Mouse (Mus musculus) cerebellum, adult 11 months (tissue): ENCODE results near the gene Togaram1.
A peak's percentile ranks its signal among the peaks of the same experiment; 100 is the strongest.

Source experiments
- DNase-seq: peaks from one replicate; pipeline ENCODE4 v3.0.0; 2022

Gene Togaram1

GRCm38 (mm10) chr12:64965124-64966026 is at the start of gene Togaram1, which contains the start of gene Klhl28:
Gene Togaram1, plus strand, starts transcription at chr12:64965804.
Gene Klhl28, minus strand, starts transcription at chr12:64965534.
- peak; percentile 97 for DNase-seq

GRCm38 (mm10) chr12:64916735-64917134 is 48.9 kb upstream of the Togaram1 start:
- no peak for DNase-seq

GRCm38 (mm10) chr12:64917578-64918471 is 47.8 kb upstream of the Togaram1 start, which contains the start of gene Gm527:
Gene Gm527, plus strand, starts transcription at chr12:64917906.
- DNase-seq, result peak; percentile 94

GRCm38 (mm10) chr12:64937493-64937892 is 28.1 kb upstream of the Togaram1 start:
- no peak for DNase-seq

GRCm38 (mm10) chr12:64964560-64964959 is 1.0 kb upstream of the Togaram1 start:
- no peak for DNase-seq

GRCm38 (mm10) chr12:64966101-64966631 is 562 bp downstream of the Togaram1 start:
- peak; percentile 54 for DNase-seq

GRCm38 (mm10) chr12:64966652-64967435 is 1.2 kb downstream of the Togaram1 start:
- DNase-seq, result no peak

GRCm38 (mm10) chr12:64967470-64967869 is 1.9 kb downstream of the Togaram1 start:
- no peak for DNase-seq

GRCm38 (mm10) chr12:64968067-64968466 is 2.5 kb downstream of the Togaram1 start:
- no peak for DNase-seq

- no peak for DNase-seq
Observed at GRCm38 (mm10) chr12:64971399-64971798, 5.8 kb downstream of the Togaram1 start.

- DNase-seq, result no peak
Observed at GRCm38 (mm10) chr12:64972063-64972462, 6.5 kb downstream of the Togaram1 start.

- DNase-seq, result no peak
Observed at GRCm38 (mm10) chr12:64975558-64975957, 10.0 kb downstream of the Togaram1 start.

- DNase-seq, result no peak
Observed at GRCm38 (mm10) chr12:64976191-64976590, 10.6 kb downstream of the Togaram1 start.

- no peak for DNase-seq
Observed at GRCm38 (mm10) chr12:64977518-64977917, 11.9 kb downstream of the Togaram1 start.

GRCm38 (mm10) chr12:65007725-65008124 is 42.1 kb downstream of the Togaram1 start:
- DNase-seq, result no peak

GRCm38 (mm10) chr12:65022842-65023241 is 57.2 kb downstream of the Togaram1 start:
- DNase-seq, result no peak

- DNase-seq, result no peak
Observed at GRCm38 (mm10) chr12:65035839-65036189, 70.2 kb downstream of the Togaram1 start.

- DNase-seq, result peak; percentile 90
Observed at GRCm38 (mm10) chr12:65036190-65036870, 70.7 kb downstream of the Togaram1 start, which contains the start of gene Prpf39. Gene Prpf39, plus strand, starts transcription at chr12:65036333.

- DNase-seq, result no peak
Observed at GRCm38 (mm10) chr12:65036892-65037545, 71.4 kb downstream of the Togaram1 start.

GRCm38 (mm10) chr12:65037546-65037937 is 71.9 kb downstream of the Togaram1 start:
- DNase-seq, result no peak

- no peak for DNase-seq
Observed at GRCm38 (mm10) chr12:65048799-65049198, 83.2 kb downstream of the Togaram1 start.
